Mouse (Mus musculus) urinary bladder, postnatal 36 days (tissue): ENCODE results near the gene Ext2.

Experiments
- DNase-seq, 2 experiments: peaks; one replicate each; pipeline ENCODE4 v3.0.0; 2022; ENCODE audit warnings: low spot score in 2 of 2, mixed read lengths in 1 of 2

Gene Ext2

DNA sequence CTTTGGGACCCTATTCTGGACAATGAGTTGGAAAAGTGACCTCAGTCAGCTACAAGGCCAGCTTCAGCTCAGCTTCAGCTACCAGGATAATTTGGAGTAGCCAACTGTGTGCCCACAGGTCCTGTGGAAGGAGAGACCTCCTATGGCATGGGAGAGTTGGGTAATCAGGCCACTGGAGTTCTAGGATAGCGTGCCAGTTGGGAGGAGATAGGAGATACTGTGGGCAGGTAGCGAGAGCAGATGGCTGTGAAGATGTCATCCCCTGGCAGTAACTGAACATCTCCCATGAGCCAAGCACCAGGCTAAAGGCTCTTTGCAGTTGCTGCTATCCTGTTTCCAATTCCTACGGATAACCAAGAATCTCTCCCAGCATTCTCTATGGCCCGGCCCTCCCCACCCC, 187.8 kb downstream of the Ext2 start:
- no peak for DNase-seq

DNA sequence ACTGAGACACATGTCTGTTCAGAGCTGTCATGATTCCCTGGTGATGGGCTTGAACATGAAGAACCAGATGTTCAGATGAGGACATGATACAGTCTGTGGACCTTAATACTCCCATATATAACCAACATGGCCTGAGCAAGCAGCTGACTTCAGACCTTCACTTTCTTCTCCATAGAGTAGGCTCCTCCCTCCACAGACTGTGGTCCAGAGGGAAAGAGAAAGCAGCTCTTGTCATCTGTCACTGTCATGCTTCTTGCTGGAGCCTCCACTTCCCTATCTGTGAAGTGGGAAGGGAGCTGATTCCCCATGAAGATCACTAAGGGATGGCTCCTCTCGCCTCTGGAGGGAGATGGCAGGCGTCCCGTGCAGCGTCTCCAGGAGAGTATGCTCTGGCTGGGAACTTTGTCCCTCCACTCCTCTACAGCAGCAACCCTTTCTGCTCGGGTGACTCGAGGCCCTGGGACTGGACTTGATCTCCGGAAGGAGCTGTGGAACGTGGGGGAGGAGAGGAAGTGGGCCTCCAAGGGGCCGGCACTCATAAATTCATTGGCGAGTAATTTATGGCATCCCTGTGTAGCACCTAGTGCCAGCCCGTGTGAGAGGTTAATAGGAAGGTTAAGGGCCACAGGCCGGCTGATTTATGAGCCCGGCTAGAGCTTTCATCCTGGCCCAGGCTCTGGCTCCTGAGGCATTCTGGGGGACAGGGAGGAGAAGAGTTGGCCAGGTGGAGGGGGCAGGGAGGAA, 197.5 kb downstream of the Ext2 start:
- DNase-seq = no peak

- DNase-seq = no peak
These were observed 203.0 kb downstream of the Ext2 start for GRCm38 (mm10) chr2:93619208-93619849.

- DNase-seq = no peak
These were observed 203.7 kb downstream of the Ext2 start for GRCm38 (mm10) chr2:93618447-93619199.

DNA sequence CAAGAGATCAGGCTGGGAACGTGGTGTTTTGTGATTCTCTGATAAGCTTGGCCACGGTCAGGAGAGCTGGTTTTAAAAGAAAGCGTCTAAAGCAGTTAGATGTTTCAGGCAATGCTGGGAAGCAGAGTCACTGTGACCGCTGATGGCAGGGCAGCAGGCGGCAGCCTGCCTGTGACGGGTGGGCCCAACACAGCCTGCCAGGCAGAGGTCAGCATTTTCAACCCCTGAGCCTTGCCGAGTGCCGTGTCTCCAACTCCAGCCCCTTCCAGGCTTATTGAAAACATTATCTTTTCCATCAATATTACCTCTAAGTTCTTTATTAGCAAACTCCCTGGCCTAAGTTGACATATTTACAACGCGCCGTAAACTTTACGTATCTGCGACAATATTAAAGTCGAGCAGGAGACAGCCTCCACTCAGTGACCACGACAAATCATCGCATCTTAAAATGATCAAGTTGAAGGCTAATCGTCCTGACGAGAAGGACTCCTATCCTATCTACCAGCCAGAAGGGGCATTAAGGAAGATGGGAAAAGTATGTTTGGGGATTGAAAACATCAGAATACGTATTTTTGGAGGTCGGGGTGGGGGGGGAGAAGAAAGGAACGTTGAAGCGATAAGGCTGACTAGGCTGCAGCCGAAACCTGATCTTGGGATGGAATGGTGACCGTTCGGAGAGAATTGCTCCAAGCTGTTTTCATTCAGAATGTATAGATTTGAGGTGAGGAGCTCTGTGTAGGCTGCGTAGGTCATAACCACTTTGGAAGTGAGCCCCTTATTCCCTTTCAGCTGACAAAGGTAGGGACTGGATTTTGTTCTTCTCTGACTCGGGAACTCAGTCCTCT, 206.3 kb downstream of the Ext2 start:
- DNase-seq = no peak

- no peak for DNase-seq
These were observed 209.3 kb downstream of the Ext2 start for GRCm38 (mm10) chr2:93613020-93613419.
